Mouse (Mus musculus) cerebellum, adult 2 months (tissue): ENCODE results near the gene Ccng2. TPM values are rescaled to one million over a fixed set of nuclear protein-coding genes. Genes with fewer than 3 reads are reported as not detected.

ENCODE experiments used
- DNase-seq, 2 experiments: peaks; one replicate each; pipeline ENCODE4 v3.0.0; 2021
- H3K27ac ChIP-seq: fragments of 200-500 bp; 2 replicates; pipeline ENCODE4 v1.5.1; 2012; ENCODE audit warnings: low read length, control low read depth, inconsistent platforms; ENCODE audit not compliant: insufficient read depth
- H3K27me3 ChIP-seq: fragments of 200-500 bp; 2 replicates; pipeline ENCODE4 v1.6.1; 2012; ENCODE audit warnings: inconsistent platforms, mild to moderate bottlenecking, low read length, moderate library complexity; ENCODE audit not compliant: control insufficient read depth, insufficient read depth
- H3K4me1 ChIP-seq: fragments of 200-500 bp; 2 replicates; pipeline ENCODE4 v1.6.1; 2011; ENCODE audit warnings: low read length; ENCODE audit not compliant: control insufficient read depth, insufficient read depth
- H3K4me3 ChIP-seq: fragments of 200-500 bp; replicated peaks from 2 replicates; pipeline ENCODE3; 2011; ENCODE audit warnings: mild to moderate bottlenecking, low read depth, low read length, control low read depth; ENCODE audit not compliant: insufficient read depth
- CTCF ChIP-seq: fragments of 200-500 bp; IDR thresholded peaks from 2 replicates; pipeline ENCODE4 v1.5.1; 2011; ENCODE audit warnings: low read depth, mild to moderate bottlenecking, control low read depth, low read length, moderate library complexity, borderline replicate concordance; ENCODE audit not compliant: insufficient read depth
- POLR2A ChIP-seq: fragments of 200-500 bp; IDR thresholded peaks from 2 replicates; pipeline ENCODE4 v1.6.1; 2011; ENCODE audit warnings: low read length, control low read depth, borderline replicate concordance; ENCODE audit not compliant: insufficient read depth
- WGBS: fragments of 180-500 bp; shearing (Covaris S2); methylation state at CpG from one replicate; pipeline ENCODE4 v1.1.7; 2018; 5-methylcytosine and 5-hydroxymethylcytosine counted together
- polyA plus RNA-seq: library from polyadenylated mRNA; depleted of rRNA; stranded (reverse); fragments of >200 nt; gene quantifications from 2 replicates; pipeline ENCODE4 v1.2.3, GENCODE M21; 2012; rRNA removed

Ccng2 gene
- polyA plus RNA-seq, 1 experiment, result 47.2 TPM

DNA sequence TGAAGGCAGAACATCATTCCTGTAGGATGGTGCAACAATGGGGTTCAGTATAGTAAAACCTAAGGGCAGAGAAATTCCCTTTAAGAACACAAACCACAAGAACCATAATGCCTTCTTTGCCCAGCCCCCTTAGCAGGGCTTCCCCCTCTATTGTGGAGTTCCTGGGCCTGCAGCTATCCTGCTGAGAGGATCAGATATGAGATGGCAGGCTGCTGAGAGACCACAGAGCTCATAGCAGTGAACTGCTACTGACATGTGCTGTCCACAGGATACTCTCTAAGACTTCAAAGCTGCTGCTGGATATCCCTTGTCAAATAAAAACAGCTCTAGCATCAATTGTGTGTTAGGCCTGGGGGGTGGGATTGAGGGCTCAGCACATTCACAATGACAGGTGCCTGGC, 21.5 kb downstream of the Ccng2 start:
- no peak overlapping the region for H3K4me3 ChIP-seq
- H3K27ac ChIP-seq, result no peak overlapping the region
- H3K4me1 ChIP-seq, result no peaks in the 10 kb centered on the region
- no peak for DNase-seq
- no peaks in the 10 kb centered on the region for H3K27me3 ChIP-seq
- TF ChIP-seq CTCF, result no peak

DNA sequence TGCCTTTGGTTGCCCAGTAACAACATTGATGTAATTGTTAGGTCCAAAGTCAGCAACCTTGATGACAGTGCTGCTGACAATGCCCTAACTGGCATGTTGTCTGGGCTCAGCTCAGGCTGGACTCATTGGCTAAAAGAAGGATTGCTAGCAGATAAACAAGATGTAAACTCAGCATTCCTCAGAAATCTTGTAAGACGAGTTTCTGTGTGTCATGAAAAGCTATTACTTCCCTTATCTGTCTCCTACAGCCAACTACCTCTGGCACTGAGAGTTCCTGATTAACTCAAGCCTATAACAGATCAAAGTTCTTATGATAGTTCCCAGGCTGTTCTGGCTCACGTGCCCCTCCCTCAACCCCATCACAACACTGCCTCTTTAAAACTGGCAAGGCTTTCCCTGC, 23.2 kb downstream of the Ccng2 start:
- Histone ChIP-seq H3K27me3 (no peaks in the 10 kb centered on the region), H3K27ac (no peak overlapping the region), H3K4me1 (no peaks in the 10 kb centered on the region), H3K4me3 (no peak overlapping the region)
- DNase-seq, result no peak
- TF ChIP-seq POLR2A (no peak), CTCF (no peak)
- WGBS, result 58% methylated on average over 2 of the region's 2 CpGs

DNA sequence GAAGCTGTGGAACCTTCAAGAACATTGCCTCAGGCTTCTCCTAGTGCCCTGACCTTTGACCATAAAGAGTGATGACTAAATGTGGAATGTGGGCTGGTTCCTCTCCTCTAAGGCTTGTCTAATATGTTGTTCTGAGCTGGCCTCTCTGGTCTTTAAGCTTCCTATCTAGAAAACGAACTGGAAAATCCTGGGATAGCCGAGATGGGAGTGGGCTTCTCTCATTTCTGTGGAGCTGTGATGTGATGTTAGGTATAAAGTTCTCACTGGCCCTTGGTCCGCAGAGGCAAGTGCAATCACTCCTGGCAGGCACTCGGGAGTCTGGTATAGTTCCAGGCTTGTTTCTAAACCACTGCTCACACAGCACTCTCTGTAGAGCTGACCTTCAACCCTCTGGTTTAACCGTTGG, 29.3 kb downstream of the Ccng2 start:
- Histone ChIP-seq H3K27me3 (no peaks in the 10 kb centered on the region), H3K27ac (no peak overlapping the region), H3K4me3 (no peak overlapping the region), H3K4me1 (no peaks in the 10 kb centered on the region)
- DNase-seq, result no peak
- TF ChIP-seq POLR2A (no peak), CTCF (no peak)
- 73% methylated on average over 5 of the region's 5 CpGs for WGBS

DNA sequence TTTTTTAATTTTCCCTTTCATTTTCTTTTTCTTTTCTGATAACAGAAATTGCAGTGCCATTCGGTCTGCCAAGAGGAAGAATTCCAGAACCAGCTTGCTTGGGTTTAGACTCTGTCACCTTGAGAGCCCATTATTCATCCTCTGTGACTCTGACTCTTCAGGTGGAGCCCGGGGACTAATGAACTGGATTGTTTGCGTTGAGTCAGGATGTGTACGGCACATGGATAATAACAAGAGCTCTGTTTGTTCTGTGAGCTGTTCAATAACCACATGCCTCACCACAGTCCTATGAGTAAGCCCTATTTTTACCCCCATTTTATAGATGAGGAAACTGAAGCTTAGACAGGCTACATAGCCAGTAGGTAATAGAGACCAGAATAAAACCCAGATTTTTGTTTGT, 29.7 kb downstream of the Ccng2 start:
- WGBS, result 82% methylated on average over 4 of the region's 4 CpGs
- Histone ChIP-seq H3K27ac (no peak overlapping the region), H3K4me1 (no peaks in the 10 kb centered on the region), H3K4me3 (no peak overlapping the region), H3K27me3 (no peaks in the 10 kb centered on the region)
- no peak for DNase-seq
- TF ChIP-seq CTCF (no peak), POLR2A (no peak)

DNA sequence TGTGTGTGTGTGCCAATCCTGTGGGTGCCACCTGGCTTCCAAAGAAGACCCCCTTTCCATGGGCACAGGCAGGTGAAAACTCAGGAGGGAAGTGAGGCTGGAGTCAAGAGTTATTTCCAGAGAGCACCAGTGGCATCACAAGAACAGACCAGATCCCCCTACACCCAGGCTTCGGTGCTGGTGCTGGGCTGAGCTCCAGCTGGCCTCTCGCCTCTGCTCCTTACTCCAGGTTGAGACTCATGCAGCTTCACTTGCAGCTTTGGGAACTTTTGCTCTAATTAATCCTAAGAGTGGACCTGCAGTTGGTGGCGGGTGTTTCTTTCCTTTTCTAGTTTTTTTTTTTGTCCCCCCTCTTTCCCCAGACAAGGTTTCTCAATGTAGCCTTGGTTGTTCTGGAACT, 30.3 kb downstream of the Ccng2 start:
- WGBS, result 41% methylated on average over 3 of the region's 3 CpGs
- no peaks in the 10 kb centered on the region for H3K27me3 ChIP-seq
- no peak overlapping the region for H3K27ac ChIP-seq
- no peak for TF ChIP-seq CTCF
- no peak for TF ChIP-seq POLR2A
- no peak for DNase-seq
- H3K4me1 ChIP-seq, result no peaks in the 10 kb centered on the region
- no peak overlapping the region for H3K4me3 ChIP-seq

DNA sequence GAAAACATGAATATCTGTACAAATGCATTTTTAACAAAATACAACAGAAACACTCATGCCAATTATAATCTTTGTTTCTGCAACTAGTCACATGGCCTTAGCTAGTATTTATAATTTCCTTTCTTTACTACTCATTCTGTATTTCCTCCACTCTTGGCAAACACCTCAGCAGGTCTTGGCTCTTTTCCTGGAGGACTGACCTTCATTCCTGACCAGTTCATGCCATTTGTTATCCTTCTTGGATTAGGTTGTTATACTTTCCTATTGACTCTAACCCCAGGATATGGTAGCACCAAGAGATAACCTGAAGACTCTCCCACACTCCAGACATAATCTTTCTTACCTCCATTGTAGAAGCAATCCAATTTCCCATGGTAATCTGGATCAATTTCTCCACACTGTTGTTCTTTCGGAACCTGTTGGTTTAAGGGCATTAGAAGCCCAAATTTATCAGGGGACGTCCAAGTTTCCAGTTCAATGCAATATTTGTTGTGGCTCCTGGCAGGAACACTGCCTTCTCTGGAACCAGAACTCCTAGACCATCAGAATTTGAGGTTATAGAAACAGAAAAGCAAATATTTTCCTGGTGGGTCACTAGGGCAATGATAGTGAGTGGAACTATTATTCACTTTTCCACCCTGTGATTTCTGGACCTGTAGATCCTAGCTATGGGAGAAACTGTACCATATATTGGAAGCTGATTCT, 38.2 kb downstream of the Ccng2 start:
- WGBS, result 62% methylated on average over 2 of the region's 2 CpGs
- H3K27me3 ChIP-seq, result no peaks in the 10 kb centered on the region
- no peak overlapping the region for H3K4me3 ChIP-seq
- no peak overlapping the region for H3K27ac ChIP-seq
- no peaks in the 10 kb centered on the region for H3K4me1 ChIP-seq
- no peak for TF ChIP-seq CTCF
- no peak for TF ChIP-seq POLR2A
- DNase-seq, result peak; percentile 33 to 46

DNA sequence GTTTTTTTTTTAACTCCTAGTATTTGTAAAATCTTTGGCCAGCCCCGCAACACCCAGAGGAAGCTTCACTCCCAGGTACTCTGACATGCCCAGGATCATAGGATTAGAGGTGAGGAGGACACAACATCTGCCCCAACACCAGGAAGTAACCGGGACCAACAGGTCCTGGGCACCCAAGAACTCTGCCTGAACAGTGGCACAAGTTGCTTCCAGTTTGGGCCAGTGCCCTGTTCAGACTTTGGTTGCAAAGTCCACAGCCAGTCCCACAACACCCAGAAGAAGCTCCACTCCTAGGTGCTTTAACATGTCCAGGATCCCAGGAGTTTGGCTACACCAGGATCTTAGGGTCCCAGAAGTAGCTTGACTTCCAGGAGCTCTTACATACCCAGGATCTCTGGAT, 41.9 kb downstream of the Ccng2 start:
- no peak for DNase-seq
- WGBS, result 80% methylated on average over 2 of the region's 2 CpGs
- Histone ChIP-seq H3K4me1 (no peaks in the 10 kb centered on the region), H3K27ac (no peak overlapping the region), H3K4me3 (no peak overlapping the region), H3K27me3 (no peaks in the 10 kb centered on the region)
- TF ChIP-seq CTCF, result no peak
- TF ChIP-seq POLR2A, result no peak

DNA sequence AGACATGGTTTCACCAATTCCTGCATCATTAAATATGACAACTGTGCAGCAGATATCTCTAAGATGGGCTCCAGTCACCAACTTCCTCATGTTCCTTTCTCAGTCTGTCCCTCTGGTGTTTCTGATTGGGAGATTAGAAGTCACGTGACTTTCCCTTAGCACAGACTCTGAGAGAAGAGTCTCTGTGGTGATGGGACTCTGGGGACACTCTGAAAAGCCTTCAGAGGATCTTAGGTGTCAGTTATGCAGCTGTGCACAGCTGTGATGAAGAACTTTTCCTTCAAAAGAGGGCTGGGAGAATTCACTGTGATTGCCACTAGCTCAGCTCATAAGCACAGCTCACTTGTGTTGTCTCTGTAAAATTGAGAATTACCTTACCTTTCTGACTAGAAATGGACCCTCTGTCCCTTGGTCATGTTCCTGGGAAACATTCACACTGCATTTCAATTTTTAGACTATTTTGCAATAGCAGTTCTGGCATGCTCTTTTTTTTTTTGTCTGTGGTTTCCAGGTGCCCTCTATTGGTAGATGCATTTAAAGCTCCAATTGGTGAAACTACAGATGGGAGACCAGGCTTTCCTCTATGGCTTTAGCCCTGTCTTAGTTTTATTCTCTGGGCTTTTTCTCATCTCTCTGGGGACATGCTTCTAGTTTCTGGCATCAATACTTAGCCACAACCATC, 56.4 kb downstream of the Ccng2 start:
- Histone ChIP-seq H3K4me3 (no peak overlapping the region), H3K27ac (no peak overlapping the region), H3K27me3 (no peaks in the 10 kb centered on the region), H3K4me1 (no peaks in the 10 kb centered on the region)
- 43% methylated on average over 1 of the region's 1 CpGs for WGBS
- TF ChIP-seq CTCF (no peak; the same call in 1 of the 2 replicates), POLR2A (no peak)
- DNase-seq, result peak in 1 of 2 experiments; percentile 18

Other genes with a start within 250 kb of the Ccng2 start
- 17.0 and 19.1 TPM in 2 replicates for gene Sowahb, start 222.2 kb upstream of the Ccng2 start, polyA plus RNA-seq
- 74.0 and 77.7 TPM in 2 replicates for gene Sept11, start 173.8 kb upstream of the Ccng2 start, polyA plus RNA-seq
- 176 and 183 TPM in 2 replicates for gene Ccni, start 60.8 kb upstream of the Ccng2 start, polyA plus RNA-seq
- 0.76 and 0.84 TPM in 2 replicates for gene 2010109A12Rik, start 60.7 kb upstream of the Ccng2 start, polyA plus RNA-seq